Mouse (Mus musculus) bone marrow macrophage, adult 2 months (primary cell): ENCODE data around the gene Pnrc2. TPM values are rescaled to one million over a fixed set of nuclear protein-coding genes. Genes with fewer than 3 reads are reported as not detected.

ENCODE experiments used
- H3K27ac ChIP-seq: 2 replicates; pipeline ENCODE4 v1.5.1; 2012; ENCODE audit warnings: low read depth, low read length; ENCODE audit not compliant: insufficient read depth
- H3K4me1 ChIP-seq: 2 replicates; pipeline ENCODE4 v1.6.1; 2012; ENCODE audit warnings: low read length; ENCODE audit not compliant: control insufficient read depth, insufficient read depth
- H3K4me3 ChIP-seq: 2 replicates; pipeline ENCODE4 v1.5.1; 2012; ENCODE audit warnings: mild to moderate bottlenecking, low read length, moderate library complexity; ENCODE audit not compliant: insufficient read depth
- CTCF ChIP-seq: IDR thresholded peaks from 2 replicates; pipeline ENCODE4 v1.5.1; 2012; ENCODE audit warnings: low read depth, mild to moderate bottlenecking, low read length, moderate library complexity
- POLR2A ChIP-seq: IDR thresholded peaks from 2 replicates; pipeline ENCODE4 v1.6.1; 2012; ENCODE audit warnings: mild to moderate bottlenecking, low read depth, low read length, borderline replicate concordance
- polyA plus RNA-seq: library from polyadenylated mRNA; stranded (reverse); fragments of >200 nt; gene quantifications from 2 replicates; pipeline ENCODE4 v1.2.4, GENCODE M21; 2012; ENCODE audit not compliant: missing spikeins, insufficient read depth, insufficient read length

The Pnrc2 gene
- polyA plus RNA-seq, 1 experiment, result 126 TPM

GRCm38 (mm10) chr4:135872589-135873391 lies 860 bp downstream of the Pnrc2 start:
- no peak for TF ChIP-seq CTCF
- TF ChIP-seq POLR2A, result no peak
- Histone ChIP-seq H3K4me3 (peak overlapping the region; percentile 94), H3K4me1 (peaks cover 26% of the 10 kb centered on the region), H3K27ac (peak overlapping the region; percentile 100)

- no peak for TF ChIP-seq CTCF
- no peak for TF ChIP-seq POLR2A
- Histone ChIP-seq H3K27ac (peak overlapping the region; percentile 100), H3K4me3 (peak overlapping the region; percentile 94), H3K4me1 (peaks cover 25% of the 10 kb centered on the region)
Measured at GRCm38 (mm10) chr4:135872015-135872414, 1.6 kb downstream of the Pnrc2 start.

- Histone ChIP-seq H3K4me1 (peaks cover 17% of the 10 kb centered on the region), H3K4me3 (no peak overlapping the region), H3K27ac (no peak overlapping the region)
- TF ChIP-seq POLR2A, result no peak
- TF ChIP-seq CTCF, result no peak
Measured at GRCm38 (mm10) chr4:135870227-135871023, 3.2 kb downstream of the Pnrc2 start.

- H3K27ac ChIP-seq, result peak overlapping the region; percentile 33
- TF ChIP-seq POLR2A (no peak), CTCF (no peak)
- H3K4me3 ChIP-seq, result no peak overlapping the region
- peaks cover 6% of the 10 kb centered on the region for H3K4me1 ChIP-seq
Measured at GRCm38 (mm10) chr4:135868996-135869395, 4.7 kb downstream of the Pnrc2 start.

GRCm38 (mm10) chr4:135857597-135858186 lies 16.0 kb downstream of the Pnrc2 start:
- no peak overlapping the region for H3K27ac ChIP-seq
- H3K4me3 ChIP-seq, result peak overlapping the region; percentile 85
- TF ChIP-seq CTCF (no peak), POLR2A (no peak)
- H3K4me1 ChIP-seq, result peaks cover 23% of the 10 kb centered on the region

GRCm38 (mm10) chr4:135856223-135857091 lies 17.2 kb downstream of the Pnrc2 start:
- peaks cover 23% of the 10 kb centered on the region for H3K4me1 ChIP-seq
- TF ChIP-seq POLR2A (no peak), CTCF (no peak)
- H3K4me3 ChIP-seq, result peak overlapping the region; percentile 85
- peak overlapping the region; percentile 89 for H3K27ac ChIP-seq

GRCm38 (mm10) chr4:135855536-135856222 lies 18.0 kb downstream of the Pnrc2 start, which contains the start of gene Srsf10:
TSS of gene Srsf10 (plus strand) at chr4:135855747.
- no peak for TF ChIP-seq POLR2A
- TF ChIP-seq CTCF, result no peak
- H3K4me1 ChIP-seq, result peaks cover 20% of the 10 kb centered on the region
- peak within 1 kb of the TSS; percentile 85 for H3K4me3 ChIP-seq
- peak within 1 kb of the TSS; percentile 92 for H3K27ac ChIP-seq

GRCm38 (mm10) chr4:135855080-135855479 lies 18.6 kb downstream of the Pnrc2 start:
- peaks cover 19% of the 10 kb centered on the region for H3K4me1 ChIP-seq

More at GRCm38 (mm10) chr4:135855080-135855479, 18.6 kb downstream of the Pnrc2 start:
- TF ChIP-seq CTCF, result no peak
- TF ChIP-seq POLR2A, result no peak
- Histone ChIP-seq H3K4me3 (peak overlapping the region; percentile 72), H3K27ac (peak overlapping the region; percentile 92)
